Mouse (Mus musculus) heart, embryonic 13.5 days (tissue): ENCODE results near the gene Ppp1r14d. TPM values are rescaled to one million over a fixed set of nuclear protein-coding genes. Genes with fewer than 3 reads are reported as not detected.

Experiments used
- ATAC-seq: fragments of 200-750 bp; cut with Nextera tagmentation; 2 replicates; pipeline ENCODE4 v1.8.0; 2017; ENCODE audit warnings: moderate TSS enrichment; ENCODE audit not compliant: insufficient number of reproducible peaks, low FRiP score, low TSS enrichment; ENCODE audit errors: extremely low read depth
- H3K27ac ChIP-seq: fragments of 300-500 bp; sonication (generic); replicated peaks from 2 replicates; pipeline ENCODE4 v1.5.1; 2015; ENCODE audit warnings: moderate library complexity, mild to moderate bottlenecking, inconsistent platforms
- H3K27me3 ChIP-seq: fragments of 300-500 bp; sonication (generic); replicated peaks from 2 replicates; pipeline ENCODE4 v1.6.1; 2015; ENCODE audit warnings: mild to moderate bottlenecking, inconsistent platforms
- H3K36me3 ChIP-seq: fragments of 300-500 bp; sonication (generic); 2 replicates; pipeline ENCODE4 v1.6.1; 2015; ENCODE audit warnings: mild to moderate bottlenecking, inconsistent platforms
- H3K4me1 ChIP-seq: fragments of 300-500 bp; sonication (generic); 2 replicates; pipeline ENCODE4 v1.6.1; 2015; ENCODE audit warnings: inconsistent platforms
- H3K4me2 ChIP-seq: fragments of 300-500 bp; sonication (generic); 2 replicates; pipeline ENCODE4 v1.6.1; 2015; ENCODE audit warnings: inconsistent platforms, mild to moderate bottlenecking, moderate library complexity
- H3K4me3 ChIP-seq: fragments of 300-500 bp; sonication (generic); 2 replicates; pipeline ENCODE4 v1.5.1; 2015; ENCODE audit warnings: moderate library complexity, mild to moderate bottlenecking, inconsistent platforms
- H3K9ac ChIP-seq: fragments of 300-500 bp; sonication (generic); 2 replicates; pipeline ENCODE4 v1.6.1; 2015; ENCODE audit warnings: inconsistent platforms, mild to moderate bottlenecking, moderate library complexity
- H3K9me3 ChIP-seq: fragments of 300-500 bp; sonication (generic); 2 replicates; pipeline ENCODE4 v1.6.1; 2016; ENCODE audit warnings: inconsistent platforms
- WGBS: fragments of 180-500 bp; shearing (Covaris S2); methylation state at CpG from one replicate; pipeline ENCODE4 v1.1.7; 2015; ENCODE audit warnings: mixed read lengths; 5-methylcytosine and 5-hydroxymethylcytosine counted together
- polyA plus RNA-seq: library from polyadenylated mRNA; unstranded; fragments of >200 nt; fragmentation: Nextera tagmentation; extraction: Ambion mirVana; gene quantifications from 2 replicates; pipeline ENCODE4 v1.2.1, GENCODE M21; 2015

Gene Ppp1r14d
- polyA plus RNA-seq, 1 experiment from 2014 or later, result not detected

DNA sequence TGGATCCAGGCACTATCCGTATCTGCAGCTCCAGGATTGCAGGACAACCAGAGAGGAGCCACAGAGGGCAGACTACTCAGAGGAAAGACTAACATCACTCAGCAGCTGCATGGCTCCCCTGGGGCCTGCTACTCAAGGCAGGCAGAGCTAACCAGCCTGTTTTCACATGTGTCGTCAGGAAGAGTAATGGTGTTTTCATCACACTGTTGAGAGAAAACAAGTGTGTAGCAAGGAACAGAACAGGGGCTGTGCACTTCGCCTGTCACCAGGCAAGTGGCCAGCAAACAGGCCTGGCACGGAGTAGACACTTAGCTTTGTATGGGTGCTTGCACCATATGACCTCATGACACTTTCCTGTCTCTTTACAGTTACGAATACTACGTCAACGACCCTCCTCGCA, 58.1 kb downstream of the Ppp1r14d start:
- H3K27ac ChIP-seq, result no peak overlapping the region

GRCm38 (mm10) chr2:119170282-119170681, 59.4 kb downstream of the Ppp1r14d start:
- WGBS, result 72% methylated on average over 2 of the region's 2 CpGs
- H3K4me1 ChIP-seq, result peaks cover 49% of the 10 kb centered on the region
- ATAC-seq, result no peak
- 0 out of 2 replicates have a peak, but pooled peaks cover 4% of the 10 kb centered on the region for H3K36me3 ChIP-seq
- H3K4me2 ChIP-seq, result no peak overlapping the region
- H3K27me3 ChIP-seq, result peaks cover 48% of the 10 kb centered on the region
- no peak overlapping the region for H3K4me3 ChIP-seq
- no peak overlapping the region for H3K27ac ChIP-seq
- no peak overlapping the region for H3K9ac ChIP-seq
- no peaks in the 10 kb centered on the region for H3K9me3 ChIP-seq

More for the DNA sequence above, 58.1 kb downstream of the Ppp1r14d start:
- H3K9me3 ChIP-seq, result no peaks in the 10 kb centered on the region
- ATAC-seq, result no peak
- 0 out of 2 replicates have a peak, but pooled peaks cover 4% of the 10 kb centered on the region for H3K36me3 ChIP-seq
- 36% methylated on average over 8 of the region's 8 CpGs for WGBS
- H3K9ac ChIP-seq, result peak overlapping the region; percentile 33; the same call in 1 of the 2 replicates
- peaks cover 35% of the 10 kb centered on the region for H3K27me3 ChIP-seq
- peaks cover 47% of the 10 kb centered on the region for H3K4me1 ChIP-seq
- H3K4me3 ChIP-seq, result no peak overlapping the region
- no peak overlapping the region for H3K4me2 ChIP-seq

Other genes starting within 250 kb of the Ppp1r14d start
- 16.0 and 17.6 TPM in 2 replicates for gene Ccdc32, start 200.5 kb downstream of the Ppp1r14d start, polyA plus RNA-seq
- gene Rpusd2, start 195.1 kb downstream of the Ppp1r14d start, polyA plus RNA-seq, result 4.1 and 4.6 TPM in 2 replicates
- gene Knl1, start 182.8 kb downstream of the Ppp1r14d start, polyA plus RNA-seq, result 31.4 and 34.7 TPM in 2 replicates
- 30.7 and 31.1 TPM in 2 replicates for gene Rad51, start 117.1 kb downstream of the Ppp1r14d start, polyA plus RNA-seq
- gene Rmdn3, start 72.9 kb downstream of the Ppp1r14d start, polyA plus RNA-seq, result 23.3 and 26.6 TPM in 2 replicates
- gene Gchfr, start 62.1 kb downstream of the Ppp1r14d start, polyA plus RNA-seq, result 5.3 and 7.9 TPM in 2 replicates
- 0.37 and 0.44 TPM in 2 replicates for gene Gm14137, start 55.4 kb downstream of the Ppp1r14d start, polyA plus RNA-seq
- gene Zfyve19, start 21.3 kb downstream of the Ppp1r14d start, polyA plus RNA-seq, result 29.5 and 35.0 TPM in 2 replicates
- 11.3 and 11.9 TPM in 2 replicates for gene Dnajc17, start 21.1 kb downstream of the Ppp1r14d start, polyA plus RNA-seq
- 0.96 and 1.0 TPM in 2 replicates for gene Spint1, start 7.5 kb upstream of the Ppp1r14d start, polyA plus RNA-seq
- 0.14 and 0.60 TPM in 2 replicates for gene Rhov, start 41.4 kb upstream of the Ppp1r14d start, polyA plus RNA-seq
- 11.9 and 13.1 TPM in 2 replicates for gene Vps18, start 58.8 kb upstream of the Ppp1r14d start, polyA plus RNA-seq
- gene Dll4, start 95.9 kb upstream of the Ppp1r14d start, polyA plus RNA-seq, result 7.7 and 8.7 TPM in 2 replicates
- 0.35 and 0.78 TPM in 2 replicates for gene Chac1, start 121.3 kb upstream of the Ppp1r14d start, polyA plus RNA-seq
- 2.4 and 2.6 TPM in 2 replicates for gene Ino80, start 247.8 kb upstream of the Ppp1r14d start, polyA plus RNA-seq